Mouse (Mus musculus): ENCODE data around the gene Phtf2.

Gene Phtf2

DNA sequence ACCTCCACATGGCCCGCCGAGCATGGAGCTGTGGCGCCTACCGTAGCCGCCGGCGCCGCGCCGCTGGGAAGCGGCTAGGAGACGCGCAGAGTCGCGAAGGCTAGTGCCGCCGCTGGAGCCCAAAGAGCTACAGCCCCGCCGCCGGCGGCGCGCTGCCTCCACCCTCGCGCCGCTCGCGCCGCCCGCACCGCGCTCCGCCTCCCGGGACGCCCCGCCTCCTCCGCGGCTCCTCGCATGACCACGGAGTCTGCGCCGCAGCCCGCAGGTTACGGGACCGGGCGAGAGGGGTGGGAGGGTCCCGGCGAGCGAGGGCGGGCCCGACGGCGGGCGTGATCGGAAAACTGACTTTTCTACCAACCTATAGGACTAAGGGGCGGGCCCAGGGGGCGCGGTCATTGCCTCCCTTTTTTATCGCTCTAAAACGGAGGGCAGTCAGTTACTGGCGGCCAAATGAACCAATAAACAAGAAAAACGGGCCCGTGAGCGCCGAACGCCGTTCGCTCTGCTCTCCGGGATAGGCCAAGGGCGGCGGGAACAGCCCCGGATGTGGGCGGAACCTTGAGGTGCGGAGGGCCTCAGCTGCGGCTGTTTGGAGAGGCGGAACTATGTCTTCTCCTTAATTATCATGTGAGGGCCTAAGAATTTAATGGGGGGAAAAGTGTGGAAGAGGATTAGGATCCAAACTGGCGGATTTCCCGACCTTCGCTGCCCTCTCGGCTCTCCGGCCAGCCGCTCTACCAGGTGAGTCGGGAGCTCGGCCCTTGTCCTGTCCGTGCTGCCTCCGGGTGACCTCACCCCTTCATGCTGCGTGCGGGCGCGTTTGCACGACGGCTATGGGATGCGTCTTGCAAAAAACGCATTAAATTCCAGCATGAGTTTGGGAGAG, at the start of gene Phtf2, which contains the start of gene Tmem60:
Gene Phtf2 (minus strand): TSS at position 210 of the 886 bp plus-strand sequence.
Gene Tmem60 (plus strand): TSS at position 277 of the 886 bp plus-strand sequence.
- DNase-seq (ENCODE audit: extremely low read depth, low read depth, low spot score), result peak; percentile 82

DNA sequence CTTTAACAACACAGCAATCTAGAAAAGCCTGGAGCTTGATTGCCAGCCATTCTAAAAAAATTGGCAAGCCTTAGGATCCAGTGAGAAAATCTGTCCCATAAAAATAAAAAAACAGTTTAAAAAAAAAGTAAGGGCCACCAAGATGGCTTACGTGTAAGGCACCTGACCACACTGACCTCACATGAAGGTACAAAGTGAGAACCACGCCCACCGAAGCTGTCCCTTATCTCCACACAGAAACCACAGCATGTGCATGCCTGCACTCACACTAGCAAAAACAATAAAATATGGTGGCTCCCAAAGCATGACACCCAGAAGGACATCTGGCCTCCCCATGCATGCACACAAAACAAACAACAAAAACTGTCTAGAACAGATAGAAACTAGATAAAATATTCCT, 49.4 kb upstream of the Phtf2 start:
- no peak for DNase-seq (ENCODE audit: extremely low read depth, low read depth, low spot score)

DNA sequence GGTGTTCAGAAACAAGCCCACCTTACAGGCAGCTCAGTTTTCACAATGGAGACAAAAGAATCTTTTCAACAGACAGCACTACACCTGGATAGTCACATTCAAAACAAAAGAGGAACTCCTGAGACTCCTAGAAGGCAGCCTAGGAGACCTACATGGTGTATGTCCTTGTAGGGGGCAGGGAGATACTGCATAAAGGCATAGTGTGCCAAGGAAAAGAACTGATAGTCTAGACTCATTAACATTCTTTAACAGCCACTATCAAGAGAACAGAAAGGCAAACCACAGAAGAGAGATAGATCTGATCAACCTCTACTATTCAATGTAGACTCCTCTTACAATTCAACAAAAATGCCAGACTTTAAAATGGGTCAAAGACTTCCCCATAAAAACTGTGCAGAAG, 48.5 kb upstream of the Phtf2 start:
- no peak for DNase-seq (ENCODE audit: extremely low read depth, low read depth, low spot score)

DNA sequence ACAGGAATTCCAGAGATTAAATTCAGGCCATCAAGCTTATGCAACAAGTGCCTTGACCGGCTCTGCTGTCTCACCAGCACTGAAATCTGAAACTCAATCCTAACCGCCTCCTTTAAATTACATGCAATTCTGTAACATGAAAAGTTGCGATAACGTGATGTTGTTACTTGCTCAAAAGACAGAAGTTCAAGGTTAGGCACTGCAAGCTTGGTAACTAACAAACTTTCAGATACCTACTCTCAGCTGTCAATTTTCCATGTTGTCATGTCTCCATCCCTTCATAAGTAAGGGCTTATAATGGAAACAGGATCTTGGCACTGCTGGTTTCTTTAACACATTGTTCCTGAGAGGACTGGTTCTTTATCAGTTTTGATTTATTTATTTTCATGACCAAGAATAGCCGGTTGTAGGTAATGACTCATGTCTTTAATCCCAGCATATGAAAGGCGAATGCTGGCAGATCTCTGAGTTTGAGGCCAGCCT, 47.8 kb upstream of the Phtf2 start:
- DNase-seq (ENCODE audit: extremely low read depth, low read depth, low spot score), result no peak

DNA sequence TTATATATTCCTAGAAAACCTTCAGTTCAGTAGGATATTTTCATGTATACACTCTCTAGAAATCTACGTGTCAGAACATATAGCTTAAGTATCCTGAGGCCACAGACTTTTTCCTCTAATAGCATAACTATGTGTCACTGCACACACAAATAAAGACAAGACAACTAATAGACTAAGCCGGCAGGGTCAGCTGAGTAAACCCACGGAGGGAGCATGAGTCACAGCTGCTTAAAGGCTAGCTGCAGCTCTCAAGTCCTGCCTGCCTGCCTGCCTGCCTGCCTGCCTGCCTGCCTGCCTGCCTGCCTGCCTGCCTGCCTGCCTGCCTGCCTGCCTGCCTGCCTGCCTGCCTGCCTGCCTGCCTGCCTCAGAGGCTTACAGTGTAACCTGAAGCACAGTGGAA, 43.5 kb upstream of the Phtf2 start:
- DNase-seq (ENCODE audit: extremely low read depth, low read depth, low spot score), result no peak

DNA sequence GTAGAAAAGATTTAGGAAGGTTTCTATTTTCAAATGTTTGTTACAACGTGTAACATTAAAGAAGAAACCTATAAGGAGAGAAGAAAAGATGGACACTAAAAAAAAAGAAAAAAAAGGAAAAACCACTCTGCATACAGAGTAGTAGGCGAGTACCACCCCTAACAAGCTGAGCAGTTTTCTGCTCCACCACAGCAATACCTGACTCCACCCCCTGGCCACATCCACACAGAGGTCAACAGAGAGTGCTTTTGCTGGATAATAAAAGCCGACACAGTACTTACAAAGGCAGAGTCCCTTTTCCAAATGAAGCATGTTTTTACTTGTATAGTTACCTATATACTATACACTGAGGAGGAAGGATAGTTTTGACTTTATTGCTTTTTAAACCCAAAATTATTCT, 42.7 kb upstream of the Phtf2 start:
- DNase-seq (ENCODE audit: extremely low read depth, low read depth, low spot score), result no peak

DNA sequence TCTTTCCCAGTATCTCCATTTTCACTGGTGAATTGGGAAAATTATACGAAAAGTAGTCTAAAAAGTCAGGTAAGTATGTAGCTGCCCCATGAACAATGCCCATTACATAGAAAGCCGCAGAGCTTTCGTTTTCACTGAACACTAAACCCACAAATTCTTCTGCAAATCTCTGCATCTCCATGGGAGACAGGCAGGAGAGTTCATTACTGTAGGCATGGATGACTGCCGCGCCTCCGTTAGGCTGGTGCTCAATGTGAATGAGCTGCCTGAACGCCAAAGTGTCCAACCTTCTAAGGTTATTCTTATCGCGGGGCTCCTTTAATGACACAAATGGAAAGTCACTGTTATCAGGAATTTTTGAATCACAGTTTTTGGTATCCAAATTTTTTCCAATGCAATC, 37.6 kb upstream of the Phtf2 start:
- no peak for DNase-seq (ENCODE audit: extremely low read depth, low read depth, low spot score)

DNA sequence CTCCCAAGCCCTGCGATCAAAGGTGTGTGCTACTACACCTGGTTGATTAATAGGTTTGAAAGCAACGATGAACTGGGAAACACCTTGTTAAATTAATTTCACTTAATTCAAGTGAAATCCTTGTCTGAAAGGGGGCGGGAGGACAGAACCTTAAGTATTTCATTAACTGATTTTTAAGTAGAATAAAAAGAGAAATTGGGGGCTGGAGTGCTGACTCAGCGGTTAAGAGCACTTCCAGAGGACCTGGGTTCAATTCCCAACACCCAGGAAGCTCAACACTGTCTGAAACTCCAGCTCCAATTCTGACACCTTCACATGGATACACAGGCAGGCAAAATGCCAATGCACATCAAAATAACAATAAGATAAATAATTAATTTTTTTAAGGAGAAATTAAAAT, 37.0 kb upstream of the Phtf2 start:
- no peak for DNase-seq (ENCODE audit: extremely low read depth, low read depth, low spot score)

DNA sequence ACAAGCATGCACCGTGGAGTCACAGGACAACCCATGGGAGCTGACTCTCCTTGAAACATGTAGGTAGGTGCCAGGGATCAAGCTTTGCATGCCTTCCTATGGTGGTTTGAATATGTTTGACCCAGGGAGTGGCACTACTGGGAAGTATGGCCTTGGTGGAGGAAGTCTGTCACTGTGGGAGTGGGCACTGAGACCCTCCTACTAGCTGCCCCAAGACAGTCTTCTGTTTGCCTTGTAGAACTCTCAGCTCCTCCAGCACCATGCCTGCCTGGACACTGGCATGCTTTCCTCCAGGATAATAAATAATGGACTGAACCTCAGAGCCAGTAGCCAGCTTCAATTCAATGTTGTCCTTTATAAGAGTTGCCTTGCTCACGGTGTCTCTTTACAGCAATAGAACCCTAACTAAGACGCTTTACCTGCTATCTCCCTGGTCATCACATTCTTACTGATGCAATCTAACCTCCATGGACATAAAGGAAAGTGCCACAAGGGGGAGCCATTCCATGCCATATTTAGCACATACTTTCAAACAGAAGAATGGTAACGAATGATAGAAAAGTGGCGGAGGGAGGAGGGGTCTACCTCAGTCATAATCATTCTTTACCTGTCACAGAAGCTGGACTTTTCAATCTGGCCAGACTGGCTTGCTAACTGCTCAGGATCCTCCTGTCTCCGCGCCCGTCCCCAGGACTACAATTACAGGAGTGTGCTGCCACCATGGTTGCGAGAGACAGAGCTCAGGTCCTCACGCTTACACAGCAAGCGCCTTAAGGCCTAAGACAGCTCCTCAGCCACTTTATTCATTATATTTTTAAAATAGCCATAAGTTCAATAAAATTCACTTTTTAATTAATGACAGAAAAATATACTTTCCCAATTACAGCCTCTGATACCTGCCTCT, 31.7 kb upstream of the Phtf2 start:
- no peak for DNase-seq (ENCODE audit: extremely low read depth, low read depth, low spot score)

DNA sequence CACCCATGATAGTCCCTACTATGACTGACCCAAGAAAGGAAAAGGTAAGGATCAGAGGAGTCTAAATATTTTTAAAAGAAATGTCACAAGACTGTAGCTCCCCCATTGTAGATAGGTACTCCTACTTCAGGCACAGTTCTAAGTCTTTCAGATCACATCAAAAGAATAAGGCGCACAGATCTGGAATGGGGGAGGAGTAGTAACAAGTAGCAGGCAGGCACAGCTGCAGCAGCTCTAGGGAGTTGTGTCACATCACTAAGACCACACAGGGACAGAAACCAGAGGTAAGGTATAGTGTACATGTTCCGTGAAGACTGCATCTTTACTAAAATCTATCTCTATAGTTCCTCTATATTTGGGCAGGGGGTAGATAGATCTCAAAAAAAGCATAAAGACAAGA, 29.8 kb upstream of the Phtf2 start:
- DNase-seq (ENCODE audit: extremely low read depth, low read depth, low spot score), result no peak

DNA sequence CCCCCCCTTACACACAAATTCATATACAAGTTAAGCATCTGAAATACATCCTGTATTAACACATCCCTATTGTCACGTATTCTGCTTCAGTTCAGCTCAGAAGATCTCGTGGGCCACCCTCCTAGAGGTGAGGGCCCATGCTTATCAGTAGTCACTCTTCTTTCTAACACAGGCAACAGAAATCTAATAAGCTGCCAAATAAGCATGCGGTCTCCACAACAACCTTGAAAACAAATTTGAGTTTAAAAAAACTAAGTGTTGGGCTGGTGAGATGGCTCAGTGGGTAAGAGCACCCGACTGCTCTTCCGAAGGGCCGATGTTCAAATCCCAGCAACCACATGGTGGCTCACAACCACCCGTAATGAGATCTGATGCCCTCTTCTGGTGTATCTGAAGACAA, 24.3 kb upstream of the Phtf2 start:
- no peak for DNase-seq (ENCODE audit: extremely low read depth, low read depth, low spot score)

DNA sequence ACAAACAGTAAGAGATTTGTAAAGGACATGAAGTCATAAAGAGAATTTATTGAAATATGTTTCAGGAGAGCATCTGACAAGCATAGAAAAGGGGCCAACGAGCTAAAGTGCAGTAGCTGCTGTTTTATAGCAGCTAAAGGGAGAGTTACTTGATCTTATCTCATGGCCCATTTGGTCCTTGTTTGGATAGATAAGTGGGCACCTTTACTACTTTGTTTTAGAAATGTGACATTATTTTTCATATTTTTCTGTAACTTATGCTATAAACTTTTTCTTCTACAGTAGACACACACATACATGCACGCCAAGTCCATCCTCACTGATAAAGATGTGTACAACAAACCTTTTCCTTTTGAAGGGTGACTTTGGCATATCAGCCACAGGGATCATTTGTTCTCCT, 23.5 kb upstream of the Phtf2 start:
- DNase-seq (ENCODE audit: extremely low read depth, low read depth, low spot score), result no peak

DNA sequence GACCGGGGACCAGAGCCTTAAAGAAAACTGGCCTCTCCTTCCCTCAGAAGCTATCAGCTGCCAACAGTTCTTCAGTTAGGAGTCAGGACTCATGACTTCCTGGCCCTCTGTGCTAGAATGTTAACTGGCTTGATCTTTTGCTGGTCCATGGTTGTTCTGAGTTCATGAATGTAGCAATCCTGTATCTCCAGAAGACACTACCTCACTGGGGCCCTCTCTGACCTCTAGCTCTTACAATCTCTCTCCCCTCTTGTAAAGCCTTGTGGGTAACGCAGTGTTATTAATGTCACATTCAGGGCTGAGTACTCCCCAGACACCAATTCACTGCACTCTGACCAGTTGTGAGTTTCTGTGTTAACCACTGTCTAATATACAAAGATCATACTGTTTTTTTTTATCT, 22.7 kb upstream of the Phtf2 start:
- no peak for DNase-seq (ENCODE audit: extremely low read depth, low read depth, low spot score)

DNA sequence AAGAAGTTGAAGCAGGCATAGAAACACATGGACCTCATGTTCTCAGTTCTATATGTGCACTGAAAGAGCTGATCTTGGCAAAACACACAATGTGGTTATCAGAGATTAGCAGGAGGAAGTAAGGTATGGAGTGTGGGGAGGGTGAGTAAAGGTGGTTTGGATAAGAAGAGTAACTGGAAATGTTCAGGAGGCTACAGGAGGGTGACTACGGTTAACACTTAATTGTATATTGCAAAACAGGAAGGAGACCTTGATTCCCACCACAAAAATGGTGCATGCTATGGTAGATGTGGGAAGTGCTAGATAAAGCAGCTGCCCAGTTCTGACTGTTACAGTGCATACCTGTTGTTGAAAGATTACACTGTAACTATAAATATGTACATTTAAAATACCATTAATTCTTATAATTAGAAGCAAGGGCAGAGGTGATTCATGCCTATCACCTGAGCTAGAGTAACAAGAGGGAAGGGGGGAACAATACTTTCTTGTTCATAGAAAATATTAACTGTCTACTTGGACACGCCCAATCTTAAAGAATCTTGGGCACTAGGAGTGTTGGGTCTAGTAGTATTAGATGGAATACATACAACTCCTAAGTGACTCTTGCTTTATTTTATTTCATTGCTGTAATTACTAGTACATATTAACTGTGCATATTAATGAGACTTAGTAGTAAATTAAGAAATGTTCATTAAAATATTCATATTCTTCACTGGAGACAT, 15.7 kb upstream of the Phtf2 start:
- no peak for DNase-seq (ENCODE audit: extremely low read depth, low read depth, low spot score)

DNA sequence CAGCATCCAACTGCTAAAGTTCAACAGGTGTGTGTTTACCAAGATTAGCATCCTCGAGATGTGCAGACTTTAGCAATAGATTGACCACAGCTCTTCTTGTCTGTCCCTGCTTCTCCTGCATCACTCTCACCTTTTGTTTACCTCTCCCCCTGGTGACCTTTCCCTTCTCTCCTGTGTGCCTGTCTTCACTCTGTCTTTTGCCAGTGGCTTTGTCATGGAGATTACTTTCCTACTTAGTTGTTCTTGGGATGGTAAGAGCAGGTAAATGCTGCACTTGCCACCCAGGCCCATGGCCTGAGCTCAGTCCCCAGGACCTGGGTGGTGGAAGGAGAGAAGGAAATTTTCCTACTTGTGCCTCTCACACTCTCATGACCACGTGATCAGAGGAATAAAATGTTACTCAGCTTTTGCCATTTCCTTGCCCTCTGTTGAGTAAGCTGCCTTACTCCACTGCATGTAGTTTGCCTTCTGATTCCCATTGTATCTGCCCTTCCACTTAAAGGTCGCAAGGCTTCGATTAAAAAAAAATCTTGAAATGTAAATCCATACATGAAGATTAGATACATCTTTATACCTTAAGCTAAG, 2.2 kb upstream of the Phtf2 start:
- DNase-seq (ENCODE audit: extremely low read depth, low read depth, low spot score), result no peak

DNA sequence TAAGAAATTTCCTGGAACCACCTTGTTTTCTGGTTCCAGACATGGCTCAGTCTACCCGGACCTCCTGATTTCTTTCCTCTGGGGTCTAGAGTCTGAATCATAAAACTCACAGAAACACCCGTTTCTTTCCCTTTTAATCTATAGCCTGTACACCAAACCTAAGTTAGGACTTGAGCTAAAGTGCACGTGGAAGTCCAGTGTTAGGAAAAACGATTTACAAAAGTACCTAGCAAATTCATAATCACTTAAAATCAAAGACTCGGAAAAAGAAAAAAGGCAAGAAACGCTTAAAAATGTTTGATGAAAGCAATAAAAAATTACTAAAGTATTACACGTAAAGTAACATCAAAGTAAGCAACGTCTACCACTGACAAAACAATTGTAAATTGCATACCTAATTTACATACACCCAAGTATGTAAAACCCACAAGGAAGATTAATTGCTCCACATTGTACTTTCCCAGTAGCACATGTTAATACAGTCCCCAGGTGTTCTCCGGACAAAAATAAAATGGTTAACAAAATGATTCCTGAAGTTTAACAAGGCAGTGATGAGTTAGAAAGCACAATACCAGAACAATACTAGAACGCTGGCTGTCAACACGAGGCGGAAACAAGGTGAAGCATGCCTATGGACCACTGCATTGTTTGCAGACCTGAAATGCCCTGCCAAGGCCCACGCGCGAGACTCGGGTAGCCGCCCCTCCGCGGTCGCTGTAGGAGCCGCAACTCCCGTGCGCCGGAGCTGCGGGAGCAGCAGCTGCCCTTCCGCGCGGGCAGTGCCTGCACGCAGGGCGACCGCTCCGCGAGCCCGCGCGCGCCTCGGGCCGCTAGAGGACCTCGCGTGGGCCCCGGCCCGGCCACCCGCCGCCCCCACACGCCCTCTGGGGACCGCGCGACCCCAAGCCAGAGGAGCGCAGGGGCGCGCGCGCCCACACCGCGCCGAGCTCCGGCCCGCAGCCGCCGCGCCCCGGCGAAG, 838 bp downstream of the Phtf2 start:
- DNase-seq (ENCODE audit: extremely low read depth, low read depth, low spot score), result no peak

DNA sequence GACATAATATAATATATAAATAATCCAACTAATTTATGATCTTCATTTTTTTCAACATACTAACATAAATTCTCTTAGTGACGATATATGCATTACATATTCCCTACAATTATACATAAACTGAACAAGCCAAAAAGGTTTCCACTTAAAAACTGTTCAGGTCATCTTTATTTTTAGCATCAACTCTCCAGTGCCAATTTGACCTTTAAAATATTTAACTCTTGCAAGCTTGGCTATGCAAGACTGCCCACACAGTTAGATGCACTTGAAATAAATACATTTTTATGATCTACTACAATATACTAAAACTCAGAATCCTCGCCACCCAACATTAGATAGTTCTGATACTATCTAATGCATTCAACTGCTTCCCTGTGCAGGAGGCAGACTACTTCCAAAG, 1.5 kb downstream of the Phtf2 start:
- no peak for DNase-seq (ENCODE audit: extremely low read depth, low read depth, low spot score)

DNA sequence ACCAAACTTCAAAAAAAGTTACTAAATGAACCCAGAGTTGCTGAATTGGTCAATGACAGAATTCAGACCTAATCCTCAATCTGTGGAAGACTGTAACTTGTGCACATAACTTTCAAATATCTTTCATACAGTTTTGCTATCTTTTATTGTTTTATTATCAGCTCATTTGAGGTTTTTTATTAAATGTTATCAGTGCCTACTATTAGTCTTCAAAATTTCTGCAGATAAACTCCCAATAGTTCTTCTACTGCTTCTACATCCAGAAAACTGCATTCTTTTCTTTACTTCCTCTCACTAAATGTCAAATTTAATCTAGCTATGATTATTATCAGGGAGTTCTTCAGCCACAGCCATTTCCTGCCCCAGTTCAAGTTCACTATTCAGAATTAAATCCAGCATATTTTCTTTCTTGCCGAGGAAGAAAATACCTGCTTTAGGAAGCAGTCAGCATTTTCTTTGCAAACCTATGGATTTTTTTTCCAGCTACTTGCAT, 4.9 kb downstream of the Phtf2 start:
- no peak for DNase-seq (ENCODE audit: extremely low read depth, low read depth, low spot score)

DNA sequence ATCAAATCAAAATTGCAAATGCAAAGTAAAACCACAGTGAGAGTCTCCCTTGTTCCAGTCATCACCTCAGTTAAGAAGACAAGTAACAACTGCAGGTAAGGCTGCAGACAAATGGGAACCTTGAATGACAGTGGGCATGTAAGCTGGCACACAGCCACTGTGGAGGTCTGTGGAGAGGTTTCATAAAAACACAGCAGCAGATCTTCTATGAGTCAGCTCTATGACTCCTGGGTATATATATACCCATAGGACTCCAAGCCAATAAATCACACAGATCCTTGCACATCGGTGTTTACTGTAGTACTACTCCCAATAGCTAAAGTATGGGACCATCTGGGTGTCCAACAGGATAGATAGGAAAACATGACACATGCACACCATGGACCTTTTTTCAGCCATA, 8.8 kb downstream of the Phtf2 start:
- DNase-seq (ENCODE audit: extremely low read depth, low read depth, low spot score), result no peak

Data from fat pad, adult 2 months (tissue).